Mouse (Mus musculus) embryonic facial prominence, embryonic 14.5 days (tissue): ENCODE measurements at regions not wholly inside any gene's neighbourhood (a gene's known extent, or its start where the extent isn't known, plus 50 kb on each side); places are given as distances from the start of the nearest gene placed in this dataset.

Experiments used
- ATAC-seq: fragments of 200-750 bp; cut with Nextera tagmentation; 2 replicates; pipeline ENCODE4 v1.8.0; 2017; ENCODE audit warnings: low read depth, moderate number of reproducible peaks, moderate TSS enrichment
- DNase-seq: peaks from one replicate; pipeline ENCODE4 v3.0.0-alpha.2; 2015; ENCODE audit warnings: low spot score
- H3K27ac ChIP-seq: fragments of 300-500 bp; sonication (generic); replicated peaks from 2 replicates; pipeline ENCODE4 v1.5.1; 2014; ENCODE audit warnings: low read depth, mild to moderate bottlenecking, low read length, moderate library complexity
- H3K27me3 ChIP-seq: fragments of 300-500 bp; sonication (generic); replicated peaks from 2 replicates; pipeline ENCODE4 v1.6.1; 2014; ENCODE audit warnings: low read length; ENCODE audit not compliant: control insufficient read depth, insufficient read depth
- H3K36me3 ChIP-seq: fragments of 300-500 bp; sonication (generic); 2 replicates; pipeline ENCODE4 v1.6.1; 2014; ENCODE audit warnings: low read length, mixed read lengths; ENCODE audit not compliant: control insufficient read depth, insufficient read depth
- H3K4me1 ChIP-seq: fragments of 300-500 bp; sonication (generic); 2 replicates; pipeline ENCODE4 v1.6.1; 2014; ENCODE audit warnings: antibody characterized with exemption, low read length; ENCODE audit not compliant: control insufficient read depth, insufficient read depth
- H3K4me2 ChIP-seq: fragments of 300-500 bp; sonication (generic); 2 replicates; pipeline ENCODE4 v1.6.1; 2014; ENCODE audit warnings: low read depth, mild to moderate bottlenecking, low read length, moderate library complexity, mixed read lengths
- H3K4me3 ChIP-seq: fragments of 300-500 bp; sonication (generic); 2 replicates; pipeline ENCODE4 v1.5.1; 2014; ENCODE audit warnings: low read depth, mild to moderate bottlenecking, low read length
- H3K9ac ChIP-seq: fragments of 300-500 bp; sonication (generic); 2 replicates; pipeline ENCODE4 v1.6.1; 2014; ENCODE audit warnings: low read depth, mild to moderate bottlenecking, low read length, moderate library complexity, mixed read lengths
- H3K9me3 ChIP-seq: fragments of 300-500 bp; sonication (generic); 2 replicates; pipeline ENCODE4 v1.6.1; 2016; ENCODE audit warnings: low read length; ENCODE audit not compliant: control insufficient read depth
- WGBS: fragments of 180-500 bp; shearing (Covaris S2); extraction: QIAGEN DNeasy Blood & Tissue Kit; methylation state at CpG from one replicate; pipeline ENCODE4 v1.1.7; 2014; 5-methylcytosine and 5-hydroxymethylcytosine counted together

DNA sequence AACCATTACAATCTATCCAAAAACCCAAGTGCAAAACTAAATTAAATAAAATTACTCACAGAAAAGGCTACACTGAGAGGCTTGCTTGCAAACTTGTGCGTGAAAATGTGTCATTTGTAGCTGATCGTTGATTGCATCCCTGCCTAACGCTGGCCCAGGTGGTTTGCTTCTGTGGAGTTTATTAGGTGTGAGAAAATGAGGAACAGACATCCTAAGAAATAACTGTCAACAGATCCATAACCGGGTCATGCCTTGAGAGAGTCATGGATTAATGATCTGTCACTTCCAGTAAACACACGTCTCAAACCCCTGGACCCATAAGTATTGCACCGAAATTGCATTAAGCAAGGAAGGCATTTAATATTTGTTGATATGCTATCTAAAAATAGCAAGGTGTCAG lies 73.4 kb upstream of the Tmem18 start:
- Histone ChIP-seq H3K4me1 (no peaks in the 10 kb centered on the region), H3K9ac (no peak overlapping the region), H3K27ac (no peak overlapping the region), H3K4me2 (no peak overlapping the region), H3K9me3 (no peaks in the 10 kb centered on the region), H3K36me3 (no peaks in the 10 kb centered on the region), H3K27me3 (no peaks in the 10 kb centered on the region), H3K4me3 (no peak overlapping the region)
- WGBS: 74% methylated on average over 6 of the region's 6 CpGs
- ATAC-seq (no peak), DNase-seq (no peak)

- WGBS: 57% methylated on average over 5 of the region's 5 CpGs
- no peaks in the 10 kb centered on the region for H3K36me3 ChIP-seq
- no peak overlapping the region for H3K9ac ChIP-seq
- H3K9me3 ChIP-seq: no peaks in the 10 kb centered on the region
- H3K27ac ChIP-seq: no peak overlapping the region
- DNase-seq (no peak), ATAC-seq (no peak)
- no peak overlapping the region for H3K4me2 ChIP-seq
- no peaks in the 10 kb centered on the region for H3K4me1 ChIP-seq
- no peaks in the 10 kb centered on the region for H3K27me3 ChIP-seq
- H3K4me3 ChIP-seq: no peak overlapping the region
Observed at GRCm38 (mm10) chr12:30483370-30483769, 100.9 kb upstream of the Tmem18 start.

DNA sequence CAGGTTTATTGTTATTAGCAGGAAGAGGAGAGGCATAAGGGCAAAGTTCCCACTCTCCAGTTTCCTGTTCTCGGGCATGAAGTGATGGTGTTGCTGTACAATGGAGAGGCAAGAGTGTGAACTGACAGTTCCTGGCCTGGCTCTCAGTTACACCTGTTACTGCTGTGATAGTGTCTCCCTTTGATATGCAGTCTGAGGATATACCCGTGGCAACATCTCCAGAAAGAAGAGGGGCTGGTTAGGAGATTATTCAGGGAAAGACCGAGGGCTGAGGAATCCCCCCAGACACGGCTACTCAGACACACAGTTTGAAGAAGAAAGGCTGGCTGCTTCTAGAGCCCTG lies 100.3 kb upstream of the Sntg2 start:
- ATAC-seq (no peak), DNase-seq (no peak)
- H3K4me3 ChIP-seq: no peak overlapping the region
- no peak overlapping the region for H3K27ac ChIP-seq
- H3K36me3 ChIP-seq: no peaks in the 10 kb centered on the region
- 50% methylated on average over 4 of the region's 4 CpGs for WGBS
- H3K9ac ChIP-seq: no peak overlapping the region
- H3K4me1 ChIP-seq: no peaks in the 10 kb centered on the region
- H3K4me2 ChIP-seq: no peak overlapping the region
- H3K27me3 ChIP-seq: no peaks in the 10 kb centered on the region
- H3K9me3 ChIP-seq: no peaks in the 10 kb centered on the region

DNA sequence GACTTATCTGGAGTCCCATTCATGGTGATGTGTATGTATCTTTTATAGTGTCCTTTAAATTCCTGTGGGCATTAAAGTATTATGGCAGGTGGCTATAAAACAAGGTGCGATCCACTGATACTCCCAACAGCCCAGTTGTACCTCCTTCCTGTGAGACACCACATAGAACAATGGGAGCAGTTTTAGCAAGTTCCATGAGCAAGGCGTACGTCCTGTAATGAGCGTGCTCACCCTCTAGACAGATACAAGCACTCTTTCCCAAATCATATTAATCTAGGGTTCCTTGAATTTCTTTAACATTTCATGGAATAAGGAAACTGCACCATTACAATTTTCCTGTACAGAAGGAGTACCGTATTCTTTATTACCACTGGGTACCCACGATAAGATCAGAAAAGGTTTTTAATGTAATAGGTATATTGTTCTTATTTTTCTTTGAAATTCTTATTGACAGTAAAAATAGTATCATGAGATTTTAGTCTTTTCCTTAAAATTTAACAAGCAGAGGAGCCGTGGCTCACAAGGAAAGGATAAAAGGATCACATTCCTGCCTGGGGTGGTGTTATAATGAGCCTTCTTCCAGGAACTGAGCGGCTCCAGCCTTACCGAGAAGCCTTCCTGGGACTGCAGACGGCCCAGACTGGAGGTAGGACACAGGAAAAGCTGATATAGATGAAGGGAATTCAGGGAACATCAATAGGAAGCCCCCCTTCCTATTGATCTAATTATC lies 99.7 kb upstream of the Sntg2 start:
- H3K27me3 ChIP-seq: no peaks in the 10 kb centered on the region
- no peaks in the 10 kb centered on the region for H3K9me3 ChIP-seq
- DNase-seq: no peak
- H3K4me2 ChIP-seq: no peak overlapping the region
- 62% methylated on average over 10 of the region's 10 CpGs for WGBS
- no peak overlapping the region for H3K27ac ChIP-seq
- H3K9ac ChIP-seq: no peak overlapping the region
- H3K4me3 ChIP-seq: no peak overlapping the region
- no peaks in the 10 kb centered on the region for H3K36me3 ChIP-seq
- no peak for ATAC-seq
- no peaks in the 10 kb centered on the region for H3K4me1 ChIP-seq

- Histone ChIP-seq H3K27me3 (no peaks in the 10 kb centered on the region), H3K27ac (no peak overlapping the region), H3K9me3 (no peaks in the 10 kb centered on the region), H3K4me1 (no peaks in the 10 kb centered on the region), H3K4me3 (no peak overlapping the region), H3K4me2 (no peak overlapping the region), H3K36me3 (no peaks in the 10 kb centered on the region), H3K9ac (no peak overlapping the region)
- ATAC-seq: no peak
- DNase-seq: no peak
- WGBS: 71% methylated on average over 7 of the region's 7 CpGs
Observed at GRCm38 (mm10) chr12:30467186-30467585, 94.0 kb upstream of the Sntg2 start.

- Histone ChIP-seq H3K27ac (no peak overlapping the region), H3K4me2 (no peak overlapping the region), H3K4me3 (no peak overlapping the region), H3K36me3 (no peaks in the 10 kb centered on the region), H3K9ac (no peak overlapping the region), H3K27me3 (no peaks in the 10 kb centered on the region), H3K9me3 (no peaks in the 10 kb centered on the region), H3K4me1 (no peaks in the 10 kb centered on the region)
- ATAC-seq: no peak
- DNase-seq: peak; percentile 17
Observed at GRCm38 (mm10) chr12:30450614-30451013, 77.4 kb upstream of the Sntg2 start.

DNA sequence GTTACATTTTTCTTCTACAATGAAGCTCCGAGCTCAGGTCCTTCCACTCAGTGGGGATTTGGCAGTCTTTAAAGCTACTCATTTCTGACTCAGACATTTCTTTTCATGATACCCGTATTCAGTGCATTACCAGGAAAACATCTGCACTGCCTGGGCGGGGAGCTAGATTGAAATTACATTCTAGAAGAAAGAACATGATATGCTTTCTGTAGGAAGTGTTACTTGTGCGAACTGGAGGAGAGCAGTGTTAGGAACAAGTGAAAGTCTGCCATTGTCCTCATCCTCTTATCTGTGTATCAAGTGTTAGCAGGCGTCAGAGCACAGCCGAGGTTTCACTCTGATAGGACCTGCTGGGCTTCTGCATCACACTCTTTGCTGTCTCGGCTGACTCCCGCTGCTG lies 61.7 kb upstream of the Sntg2 start:
- Histone ChIP-seq H3K27me3 (no peaks in the 10 kb centered on the region), H3K4me1 (no peaks in the 10 kb centered on the region), H3K36me3 (no peaks in the 10 kb centered on the region), H3K4me3 (no peak overlapping the region), H3K9ac (no peak overlapping the region), H3K27ac (no peak overlapping the region), H3K9me3 (no peaks in the 10 kb centered on the region), H3K4me2 (no peak overlapping the region)
- no peak for DNase-seq
- ATAC-seq: no peak
- WGBS: 67% methylated on average over 8 of the region's 8 CpGs

- no peak overlapping the region for H3K4me2 ChIP-seq
- no peaks in the 10 kb centered on the region for H3K9me3 ChIP-seq
- no peaks in the 10 kb centered on the region for H3K4me1 ChIP-seq
- WGBS: 72% methylated on average over 5 of the region's 5 CpGs
- DNase-seq: no peak
- no peak overlapping the region for H3K27ac ChIP-seq
- H3K9ac ChIP-seq: no peak overlapping the region
- no peaks in the 10 kb centered on the region for H3K36me3 ChIP-seq
- no peak overlapping the region for H3K4me3 ChIP-seq
- H3K27me3 ChIP-seq: no peaks in the 10 kb centered on the region
- no peak for ATAC-seq
Observed at GRCm38 (mm10) chr12:30432861-30433260, 59.7 kb upstream of the Sntg2 start.

- H3K27ac ChIP-seq: no peak overlapping the region
- DNase-seq (no peak), ATAC-seq (no peak)
- no peaks in the 10 kb centered on the region for H3K36me3 ChIP-seq
- no peaks in the 10 kb centered on the region for H3K27me3 ChIP-seq
- no peak overlapping the region for H3K4me2 ChIP-seq
- H3K4me1 ChIP-seq: no peaks in the 10 kb centered on the region
- no peaks in the 10 kb centered on the region for H3K9me3 ChIP-seq
- WGBS: 62% methylated on average over 3 of the region's 3 CpGs
- no peak overlapping the region for H3K4me3 ChIP-seq
- H3K9ac ChIP-seq: no peak overlapping the region
Observed at GRCm38 (mm10) chr12:30430641-30431040, 57.5 kb upstream of the Sntg2 start.
